Mouse (Mus musculus): ENCODE results near the gene Usp42. TPM values are rescaled to one million over a fixed set of nuclear protein-coding genes. Genes with fewer than 3 reads are reported as not detected.

Usp42 gene
- total RNA-seq, 2 experiments from 2014 or later: 9.7 to 11.3 TPM

Other genes with a start within 250 kb of the Usp42 start
- gene Rac1, start 204.2 kb downstream of the Usp42 start, total RNA-seq (2021): 100 to 1,000 TPM; 314 to 339 TPM
- gene Cyth3, start 109.8 kb downstream of the Usp42 start, total RNA-seq (2021): 100 to 1,000 TPM in 1 of 2 experiments, 10 to 100 TPM in 1; 87.2 to 125 TPM
- gene Eif2ak1, start 85.5 kb upstream of the Usp42 start, total RNA-seq (2021): 10 to 100 TPM; 19.9 to 21.9 TPM
- gene Ankrd61, start 165.4 kb upstream of the Usp42 start, total RNA-seq (2021): not detected
- gene Aimp2, start 177.6 kb upstream of the Usp42 start, total RNA-seq (2021): 10 to 100 TPM; 31.0 to 34.6 TPM
- 1 to 10 TPM; 7.0 to 7.8 TPM for gene Pms2, start 177.7 kb upstream of the Usp42 start, total RNA-seq (2021)
- gene Gm42421, start 195.9 kb upstream of the Usp42 start, total RNA-seq (2021): under 1 TPM in 1 of 2 experiments, not detected in 1; 0.72 TPM
- under 1 TPM; 0.24 to 0.30 TPM for gene Rsph10b, start 200.8 kb upstream of the Usp42 start, total RNA-seq (2021)

Measured in heart, postnatal 10 days (tissue).